Comparison of ENCODE assay signal across 24 mouse cellular contexts in genomic region chr14:46514262-46514932, GRCm38 (mm10).
DNase-seq lines count a peak whose midpoint lies in the region; ATAC-seq and TF ChIP-seq lines count a peak whose summit lies in the region.
"Had no signal": no experiment of that assay in that cellular context is flagged by ENCODE, and none has a peak within 500 bp of the region (broad histone marks: within the 10 kb centered on the region; RNA-seq: fewer than 3 reads in every experiment).

No protein-coding gene starts in this region.

- H3K4me1 ChIP-seq in kidney, embryonic 14.5 days (ENCODE audit: control insufficient read depth, insufficient read depth, low read length) = 0 out of 2 replicates have a peak, but pooled peaks cover 3% of the 10 kb centered on the region
- no peaks in the 10 kb centered on the region for H3K4me1 ChIP-seq in kidney, postnatal 0 days (replicated peaks; ENCODE audit: insufficient read depth, low read length)
- H3K4me1 ChIP-seq: embryonic facial prominence, embryonic 10.5 days; embryonic facial prominence, embryonic 13.5 days; forebrain, embryonic 12.5 days; forebrain, embryonic 15.5 days; hindbrain, embryonic 12.5 days had no signal

- 25% methylated on average over 4 of the region's 4 CpGs for WGBS in kidney, embryonic 14.5 days
- WGBS in kidney, postnatal 0 days = 21% methylated on average over 4 of the region's 4 CpGs

- no peak overlapping the region for H3K4me2 ChIP-seq in kidney, embryonic 14.5 days (replicated peaks; ENCODE audit: low read depth, low read length)
- H3K4me2 ChIP-seq in kidney, postnatal 0 days (ENCODE audit: low read length) = no peak overlapping the region
- H3K4me2 ChIP-seq: embryonic facial prominence, embryonic 13.5 days; forebrain, embryonic 12.5 days; forebrain, embryonic 15.5 days; heart, embryonic 11.5 days; hindbrain, embryonic 12.5 days had no signal

- H3K4me3 ChIP-seq in kidney, embryonic 14.5 days (ENCODE audit: low read length) = no peak overlapping the region
- H3K4me3 ChIP-seq in kidney, postnatal 0 days (replicated peaks; ENCODE audit: low read depth, low read length) = no peak overlapping the region
- H3K4me3 ChIP-seq: embryonic facial prominence, embryonic 10.5 days; embryonic facial prominence, embryonic 13.5 days; erythroblast, embryonic 14.5 days; forebrain, embryonic 12.5 days; forebrain, embryonic 15.5 days; heart, adult 2 months; hindbrain, embryonic 12.5 days had no signal

- TF ChIP-seq CTCF in kidney, postnatal 0 days (IDR thresholded peaks at IDR 0.05; ENCODE audit: low read depth) = no peak

- H3K27ac ChIP-seq in kidney, embryonic 14.5 days (ENCODE audit: low read depth, low read length) = peak overlapping the region; percentile 3; the same call in 1 of the 2 replicates
- H3K27ac ChIP-seq in kidney, postnatal 0 days = no peak overlapping the region
- H3K27ac ChIP-seq: embryonic facial prominence, embryonic 10.5 days; embryonic facial prominence, embryonic 13.5 days; forebrain, embryonic 12.5 days; forebrain, embryonic 15.5 days; heart, adult 2 months; hindbrain, embryonic 12.5 days had no signal

- no peak overlapping the region for H3K9ac ChIP-seq in kidney, embryonic 14.5 days (ENCODE audit: low read depth, low read length)
- no peak overlapping the region for H3K9ac ChIP-seq in kidney, postnatal 0 days (ENCODE audit: low read depth, low read length)
- H3K9ac ChIP-seq: embryonic facial prominence, embryonic 13.5 days; forebrain, embryonic 12.5 days; forebrain, embryonic 15.5 days; hindbrain, embryonic 12.5 days had no signal

- peak; percentile 72 for ATAC-seq in kidney, embryonic 14.5 days (ENCODE audit: low FRiP score, low TSS enrichment)
- no peak for ATAC-seq in kidney, postnatal 0 days (replicated peaks; ENCODE audit: low FRiP score, low read depth)
- ATAC-seq: activated CD4-positive, CD25-positive, alpha-beta regulatory T cell, adult 4 months; forebrain, embryonic 15.5 days had no signal

- H3K36me3 ChIP-seq in kidney, embryonic 14.5 days (ENCODE audit: control insufficient read depth, insufficient read depth, low read length) = no peaks in the 10 kb centered on the region
- no peaks in the 10 kb centered on the region for H3K36me3 ChIP-seq in kidney, postnatal 0 days (ENCODE audit: insufficient read depth, low read length)
- H3K36me3 ChIP-seq: embryonic facial prominence, embryonic 10.5 days; embryonic facial prominence, embryonic 13.5 days; forebrain, embryonic 12.5 days; forebrain, embryonic 15.5 days; hindbrain, embryonic 12.5 days had no signal

- intact Hi-C loops in left cerebral cortex, postnatal 4 days (cut with DNase I) = no loop called here

- H3K9me3 ChIP-seq in kidney, embryonic 14.5 days (ENCODE audit: control insufficient read depth, low read length) = no peaks in the 10 kb centered on the region
- no peaks in the 10 kb centered on the region for H3K9me3 ChIP-seq in kidney, postnatal 0 days (replicated peaks; ENCODE audit: low read length)
- H3K9me3 ChIP-seq: embryonic facial prominence, embryonic 10.5 days; embryonic facial prominence, embryonic 13.5 days; forebrain, embryonic 12.5 days; forebrain, embryonic 15.5 days; hindbrain, embryonic 12.5 days had no signal

- DNase-seq in heart, adult 11 months = peak; percentile 61
- no peak for DNase-seq in heart, adult 8-10 months (ENCODE audit: low spot score)
- DNase-seq in kidney, adult 8-10 months = no peak
- DNase-seq in kidney, postnatal 0 days (ENCODE audit: low spot score) = peak; percentile 85
- no peak for DNase-seq in kidney, postnatal 14 days
- no peak for DNase-seq in left cerebral cortex, postnatal 4 days
- DNase-seq: adrenal gland, adult 8-10 months; adrenal gland, postnatal 25 days; cerebellum, adult 11-12 months; cerebellum, adult 8-10 months; cerebellum, postnatal 10 days; cerebellum, postnatal 36 days; embryo, embryonic 11 days; gastrocnemius, postnatal 25 days; heart, adult 2 months had no signal

- H3K27me3 ChIP-seq in kidney, embryonic 14.5 days (ENCODE audit: control insufficient read depth, insufficient read depth, low read length) = 0 out of 2 replicates have a peak, but pooled peaks cover 3% of the 10 kb centered on the region
- H3K27me3 ChIP-seq in kidney, postnatal 0 days (ENCODE audit: insufficient read depth, low read length) = no peaks in the 10 kb centered on the region
- H3K27me3 ChIP-seq: embryonic facial prominence, embryonic 13.5 days; forebrain, embryonic 12.5 days; forebrain, embryonic 15.5 days; hindbrain, embryonic 12.5 days had no signal

Comparison
In these comparisons a context has a peak if more than half of its experiments do, and no peak if none do; other contexts are left out.
1. DNase-seq: peak in heart, adult 11 months (single experiment) and kidney, postnatal 0 days (single experiment); none in heart, adult 8-10 months (single experiment), kidney, adult 8-10 months (0 of 2), kidney, postnatal 14 days (single experiment) and left cerebral cortex, postnatal 4 days (single experiment).